Mouse (Mus musculus): ENCODE results near the gene Cnot10. TPM values are rescaled to one million over a fixed set of nuclear protein-coding genes. Genes with fewer than 3 reads are reported as not detected.

Cnot10 gene
- polyA plus RNA-seq, 1 experiment = 31.2 TPM

- DNase-seq (ENCODE audit: low read depth) = no peak
Observed at GRCm38 (mm10) chr9:114549117-114549516, 90.9 kb downstream of the Cnot10 start.

GRCm38 (mm10) chr9:114548496-114548895 is 91.5 kb downstream of the Cnot10 start:
- DNase-seq (ENCODE audit: low read depth) = no peak

- DNase-seq (ENCODE audit: low read depth) = no peak
Observed at GRCm38 (mm10) chr9:114547643-114548077, 92.3 kb downstream of the Cnot10 start.

GRCm38 (mm10) chr9:114546765-114547164 is 93.2 kb downstream of the Cnot10 start:
- no peak for DNase-seq (ENCODE audit: low read depth)

GRCm38 (mm10) chr9:114544754-114545393 is 95.1 kb downstream of the Cnot10 start:
- DNase-seq (ENCODE audit: low read depth) = no peak

- DNase-seq (ENCODE audit: low read depth) = no peak
Observed at GRCm38 (mm10) chr9:114543882-114544753, 95.9 kb downstream of the Cnot10 start.

- peak; percentile 27 for DNase-seq (ENCODE audit: low read depth)
Observed at GRCm38 (mm10) chr9:114541279-114541741, 98.7 kb downstream of the Cnot10 start.

GRCm38 (mm10) chr9:114538996-114539563 is 100.9 kb downstream of the Cnot10 start:
- DNase-seq (ENCODE audit: low read depth) = no peak

- DNase-seq (ENCODE audit: low read depth) = no peak
Observed at GRCm38 (mm10) chr9:114536628-114537027, 103.4 kb downstream of the Cnot10 start.

Other genes starting within 250 kb of the Cnot10 start
- 80.3 and 106 TPM in 2 replicates for gene Crtap, start 249.5 kb downstream of the Cnot10 start, polyA plus RNA-seq (2012; rRNA removed)
- 111 and 119 TPM in 2 replicates for gene Glb1, start 239.1 kb downstream of the Cnot10 start, polyA plus RNA-seq (2012; rRNA removed)
- 8.1 and 8.9 TPM in 2 replicates for gene Tmppe, start 239.1 kb downstream of the Cnot10 start, polyA plus RNA-seq (2012; rRNA removed)
- 0.09 and 0.14 TPM in 2 replicates for gene Ccr4, start 135.3 kb downstream of the Cnot10 start, polyA plus RNA-seq (2012; rRNA removed)
- not detected in 2 replicates for gene C130032M10Rik, start 124.5 kb downstream of the Cnot10 start, polyA plus RNA-seq (2012; rRNA removed)
- not detected in 2 replicates for gene Trim71, start 75.8 kb downstream of the Cnot10 start, polyA plus RNA-seq (2012; rRNA removed)
- gene Dync1li1, start 48.6 kb upstream of the Cnot10 start, polyA plus RNA-seq (2012; rRNA removed) = 14.7 and 18.8 TPM in 2 replicates
- 58.3 and 67.6 TPM in 2 replicates for gene Cmtm6, start 90.9 kb upstream of the Cnot10 start, polyA plus RNA-seq (2012; rRNA removed)
- 46.4 and 56.3 TPM in 2 replicates for gene Cmtm7, start 141.7 kb upstream of the Cnot10 start, polyA plus RNA-seq (2012; rRNA removed)
- gene Cmtm8, start 204.0 kb upstream of the Cnot10 start, polyA plus RNA-seq (2012; rRNA removed) = 45.8 and 49.0 TPM in 2 replicates

Measured in gonadal fat pad, adult 2 months (tissue).